Mouse (Mus musculus): ENCODE results near the gene Il12rb1.

DNA sequence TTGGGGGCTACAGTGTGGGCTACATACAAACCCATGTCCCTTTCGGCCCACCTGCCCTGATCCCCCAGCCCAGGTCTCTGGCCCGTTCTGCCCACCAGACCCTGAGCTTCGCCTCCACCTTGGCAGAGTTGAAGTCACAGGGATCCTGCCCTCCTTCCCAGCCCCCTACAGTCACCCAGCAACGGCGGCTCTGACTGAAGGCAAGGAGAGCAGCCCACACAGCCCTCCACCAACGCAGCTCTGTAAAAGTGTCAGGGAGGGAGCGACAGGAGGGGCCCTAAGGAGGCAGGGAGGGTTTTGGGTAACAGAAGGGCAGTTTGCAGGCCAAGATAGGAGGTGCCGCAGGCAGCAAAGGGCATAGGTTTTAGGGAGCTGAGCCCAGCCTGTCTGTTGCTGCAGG is 17.4 kb upstream of the Il12rb1 start:
- TF ChIP-seq CTCF (IDR thresholded peaks at IDR 0.05; ENCODE audit: extremely low read depth, insufficient read length, insufficient replicate concordance, low read depth, low read length) (no peak), POLR2A (IDR thresholded peaks at IDR 0.05; ENCODE audit: low read depth, low read length) (no peak)

Data from small intestine, adult 2 months (tissue).